Mouse (Mus musculus) myocyte (in vitro differentiated cells): ENCODE data around the gene Rbm19. TPM values are rescaled to one million over a fixed set of nuclear protein-coding genes. Genes with fewer than 3 reads are reported as not detected.

ENCODE experiments used
- H3K27me3 ChIP-seq: one replicate; pipeline ENCODE4 v1.6.1; 2011; ENCODE audit not compliant: control insufficient read depth, insufficient read depth, insufficient read length
- H3K36me3 ChIP-seq: one replicate; pipeline ENCODE4 v1.6.1; 2011; ENCODE audit not compliant: control insufficient read depth, insufficient read depth
- H3K4me2 ChIP-seq: one replicate; pipeline ENCODE4 v1.6.1; 2011; ENCODE audit warnings: low read depth, control low read depth
- H3K4me3 ChIP-seq: one replicate; pipeline ENCODE4 v1.5.1; 2011; ENCODE audit warnings: mild to moderate bottlenecking, control low read depth, moderate library complexity
- H3K79me2 ChIP-seq: one replicate; pipeline ENCODE4 v1.6.1; 2011; ENCODE audit not compliant: control insufficient read depth, insufficient read depth
- H3ac ChIP-seq: one replicate; pipeline ENCODE4 v1.6.1; 2011; ENCODE audit not compliant: control insufficient read depth, insufficient read length
- CEBPB ChIP-seq: IDR thresholded peaks from 2 replicates; pipeline ENCODE4 v1.6.1; 2011; ENCODE audit warnings: mild to moderate bottlenecking, moderate library complexity; ENCODE audit not compliant: poor library complexity, insufficient read depth, severe bottlenecking
- E2F4 ChIP-seq: IDR thresholded peaks from one replicate; pipeline ENCODE4 v1.6.1; 2011; ENCODE audit warnings: mild to moderate bottlenecking, control low read depth, moderate library complexity; ENCODE audit not compliant: insufficient read depth
- MAX ChIP-seq: IDR thresholded peaks from one replicate; pipeline ENCODE4 v1.6.1; 2011; ENCODE audit warnings: low read depth, mild to moderate bottlenecking, control low read depth
- MYOD1 ChIP-seq, 3 experiments: IDR thresholded peaks; one replicate each; pipeline ENCODE4 v1.6.1; 2011; ENCODE audit warnings: control low read depth in 2 of 3, low read depth in 2 of 3, mild to moderate bottlenecking in 2 of 3, moderate library complexity in 1 of 3; ENCODE audit not compliant: insufficient read length in 2 of 3, control insufficient read depth in 1 of 3
- MYOG ChIP-seq, 3 experiments: IDR thresholded peaks; one replicate each; pipeline ENCODE4 v1.6.1; 2011; ENCODE audit warnings: control low read depth in 2 of 3, low read depth in 2 of 3, mild to moderate bottlenecking in 2 of 3; ENCODE audit not compliant: insufficient read length in 2 of 3, control insufficient read depth in 1 of 3, insufficient read depth in 1 of 3
- POLR2A ChIP-seq: IDR thresholded peaks from one replicate; pipeline ENCODE4 v1.6.1; 2011; ENCODE audit warnings: low read depth, mild to moderate bottlenecking, control low read depth, moderate library complexity; ENCODE audit not compliant: insufficient read length
- POLR2AphosphoS2 ChIP-seq: IDR thresholded peaks from one replicate; pipeline ENCODE4 v1.6.1; 2011; ENCODE audit warnings: low read depth, control low read depth; ENCODE audit not compliant: insufficient read length
- REST ChIP-seq: IDR thresholded peaks from one replicate; pipeline ENCODE4 v1.6.1; 2011; ENCODE audit warnings: mild to moderate bottlenecking, control low read depth, moderate library complexity; ENCODE audit not compliant: insufficient read depth, insufficient read length
- SRF ChIP-seq: IDR thresholded peaks from one replicate; pipeline ENCODE4 v1.6.1; 2011; ENCODE audit warnings: low read depth; ENCODE audit not compliant: control insufficient read depth, insufficient read length
- TCF12 ChIP-seq: IDR thresholded peaks from one replicate; pipeline ENCODE4 v1.6.1; 2011; ENCODE audit warnings: mild to moderate bottlenecking, control low read depth; ENCODE audit not compliant: poor library complexity, insufficient read depth, severe bottlenecking
- TCF3 ChIP-seq: IDR thresholded peaks from one replicate; pipeline ENCODE4 v1.6.1; 2011; ENCODE audit warnings: low read depth, control low read depth; ENCODE audit not compliant: insufficient read length
- USF1 ChIP-seq: IDR thresholded peaks from one replicate; pipeline ENCODE4 v1.6.1; 2011; ENCODE audit warnings: low read depth, mild to moderate bottlenecking, control low read depth, moderate library complexity
- polyA plus RNA-seq: library from polyadenylated mRNA; unstranded; fragments of >200 nt; fragmentation: generic; extraction: Trizol; gene quantifications from one replicate; pipeline ENCODE4 v1.2.1, GENCODE M21; 2012; ENCODE audit warnings: missing spikeins

The Rbm19 gene
- polyA plus RNA-seq, 1 experiment, result 28.3 TPM

DNA sequence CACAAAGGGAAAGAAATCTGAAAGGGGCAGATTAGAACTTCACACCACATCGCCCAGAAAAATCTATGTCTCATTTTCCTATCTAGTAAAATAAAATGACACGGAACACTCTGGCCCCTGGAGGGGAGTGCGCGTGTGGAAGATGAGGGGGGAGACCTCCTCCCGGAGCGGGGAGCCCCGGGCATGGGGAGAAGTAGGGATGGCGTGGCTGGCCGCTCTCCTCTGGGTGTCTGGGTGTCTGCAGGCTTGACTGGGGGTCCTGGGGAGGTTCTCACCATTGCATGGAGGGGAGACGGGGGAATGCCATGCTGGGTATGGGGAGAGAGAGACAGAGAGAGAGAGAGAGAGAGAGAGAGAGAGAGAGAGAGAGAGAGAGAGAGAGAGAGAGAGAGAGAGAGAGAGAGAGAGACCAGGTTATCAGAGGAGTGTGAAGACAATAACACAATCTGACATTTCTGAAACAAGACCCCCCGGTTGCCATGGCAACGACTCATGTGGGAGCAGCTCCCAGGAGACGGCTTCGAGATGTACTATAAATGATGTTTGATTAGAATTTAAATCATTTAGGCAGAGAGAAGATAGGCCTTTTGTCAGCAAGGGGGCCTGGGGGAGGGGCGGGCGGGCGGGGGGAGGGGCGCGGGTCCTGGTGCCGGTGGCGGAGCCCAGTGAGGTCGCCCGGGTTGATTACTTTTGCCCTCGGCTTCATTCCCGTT is 115.3 kb downstream of the Rbm19 start:
- H3K4me3 ChIP-seq, result no peak overlapping the region
- no peak overlapping the region for H3K4me2 ChIP-seq
- no peaks in the 10 kb centered on the region for H3K79me2 ChIP-seq
- no peak for TF ChIP-seq MAX
- no peaks in the 10 kb centered on the region for H3K36me3 ChIP-seq
- H3K27me3 ChIP-seq, result peaks cover 48% of the 10 kb centered on the region
- H3ac ChIP-seq, result no peak overlapping the region

- no peak overlapping the region for H3K4me3 ChIP-seq
- H3ac ChIP-seq, result no peak overlapping the region
- no peaks in the 10 kb centered on the region for H3K36me3 ChIP-seq
- TF ChIP-seq TCF12, result no peak
- H3K79me2 ChIP-seq, result no peaks in the 10 kb centered on the region
- H3K27me3 ChIP-seq, result peaks cover 42% of the 10 kb centered on the region
- no peak overlapping the region for H3K4me2 ChIP-seq
Observed at GRCm38 (mm10) chr5:120235147-120235546, 118.9 kb downstream of the Rbm19 start.

DNA sequence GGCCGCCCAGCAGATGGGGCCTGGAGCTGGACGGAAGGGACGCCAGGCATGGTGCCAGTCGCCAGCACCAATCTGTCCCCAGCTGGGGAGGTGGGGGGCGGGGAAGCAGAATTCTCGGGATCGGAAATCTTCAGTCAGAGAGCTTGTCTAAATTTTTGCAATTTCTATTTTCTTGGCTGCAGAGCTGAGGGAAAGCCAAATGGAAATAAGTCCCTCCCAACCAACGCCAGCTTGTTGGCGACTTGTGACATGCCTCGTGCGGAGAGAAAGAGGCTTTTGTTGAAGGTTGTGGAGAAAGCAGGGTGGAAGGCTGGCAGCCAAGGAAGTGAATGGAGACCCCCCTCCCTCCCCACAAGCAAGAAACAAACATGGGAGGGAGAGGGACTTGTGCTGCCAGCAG is 119.3 kb downstream of the Rbm19 start:
- no peaks in the 10 kb centered on the region for H3K79me2 ChIP-seq
- no peak overlapping the region for H3K4me2 ChIP-seq
- H3ac ChIP-seq, result no peak overlapping the region
- H3K27me3 ChIP-seq, result peaks cover 38% of the 10 kb centered on the region
- H3K4me3 ChIP-seq, result no peak overlapping the region
- no peaks in the 10 kb centered on the region for H3K36me3 ChIP-seq
- TF ChIP-seq REST (no peak), MYOG (IDR thresholded peaks at IDR 0.05; ENCODE audit: control insufficient read depth in 1 of 3, insufficient read depth in 1 of 3, insufficient read length in 2 of 3, low read depth in 2 of 3) (no peak), TCF3 (no peak), SRF (no peak), TCF12 (no peak), CEBPB (no peak), POLR2A (no peak), E2F4 (no peak), MAX (no peak), USF1 (no peak)

- H3K4me2 ChIP-seq, result no peak overlapping the region
- no peak overlapping the region for H3K4me3 ChIP-seq
- no peak overlapping the region for H3ac ChIP-seq
- TF ChIP-seq TCF12, result no peak
- no peak for TF ChIP-seq E2F4
- TF ChIP-seq USF1, result no peak
- TF ChIP-seq SRF, result no peak
- no peak for TF ChIP-seq POLR2A
- no peak for TF ChIP-seq REST
- peaks cover 44% of the 10 kb centered on the region for H3K27me3 ChIP-seq
- H3K36me3 ChIP-seq, result no peaks in the 10 kb centered on the region
- H3K79me2 ChIP-seq, result no peaks in the 10 kb centered on the region
Observed at GRCm38 (mm10) chr5:120240071-120240470, 123.8 kb downstream of the Rbm19 start.

DNA sequence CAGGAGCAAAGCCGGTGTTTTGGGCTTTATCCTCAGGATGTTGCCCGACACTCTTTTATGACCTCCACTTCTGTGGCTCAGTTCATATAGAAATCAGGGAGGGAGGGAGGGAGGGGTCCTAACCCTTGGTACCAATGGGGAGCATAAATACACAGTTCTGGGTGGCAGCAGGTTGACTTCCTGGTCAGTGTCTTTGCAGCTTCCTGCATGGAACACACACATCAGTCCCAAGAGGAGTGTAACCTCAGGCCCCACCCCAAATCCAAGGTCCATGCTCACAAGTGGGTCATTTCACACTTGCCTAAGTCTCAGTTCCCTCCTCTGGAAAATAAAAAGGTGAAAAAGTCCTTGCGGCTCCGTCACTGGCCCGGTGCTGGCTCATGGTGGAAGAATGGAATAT is 129.1 kb downstream of the Rbm19 start:
- TF ChIP-seq E2F4 (no peak), MYOG (IDR thresholded peaks at IDR 0.05; ENCODE audit: control insufficient read depth in 1 of 3, insufficient read depth in 1 of 3, insufficient read length in 2 of 3, low read depth in 2 of 3) (no peak), TCF12 (no peak), TCF3 (no peak), USF1 (no peak), MYOD1 (IDR thresholded peaks at IDR 0.05; ENCODE audit: control insufficient read depth in 1 of 3, insufficient read length in 2 of 3, low read depth in 2 of 3) (no peak), POLR2AphosphoS2 (no peak), POLR2A (no peak), CEBPB (no peak), REST (no peak), MAX (no peak), SRF (no peak)
- no peak overlapping the region for H3K4me3 ChIP-seq
- H3K4me2 ChIP-seq, result no peak overlapping the region
- no peaks in the 10 kb centered on the region for H3K36me3 ChIP-seq
- H3K27me3 ChIP-seq, result peaks cover 39% of the 10 kb centered on the region
- no peaks in the 10 kb centered on the region for H3K79me2 ChIP-seq
- no peak overlapping the region for H3ac ChIP-seq
